Mouse (Mus musculus): ENCODE data around the gene Ntm. TPM values are rescaled to one million over a fixed set of nuclear protein-coding genes. Genes with fewer than 3 reads are reported as not detected.

The Ntm gene
- polyA plus RNA-seq, 1 experiment from 2014 or later, result 39.7 TPM

- 60% methylated on average over 2 of the region's 2 CpGs for WGBS (ENCODE audit: insufficient replicate concordance)
- Histone ChIP-seq H3K27me3 (ENCODE audit: control insufficient read depth, insufficient read depth, low read length) (no peaks in the 10 kb centered on the region), H3K4me3 (ENCODE audit: low read depth, low read length) (no peak overlapping the region), H3K4me1 (ENCODE audit: control insufficient read depth, insufficient read depth, low read length) (no peaks in the 10 kb centered on the region), H3K36me3 (ENCODE audit: control insufficient read depth, insufficient read depth, low read length) (no peaks in the 10 kb centered on the region), H3K9ac (ENCODE audit: low read depth, low read length) (no peak overlapping the region), H3K4me2 (no peak overlapping the region), H3K27ac (ENCODE audit: low read depth, low read length) (no peak overlapping the region), H3K9me3 (replicated peaks; ENCODE audit: control insufficient read depth, low read length) (no peaks in the 10 kb centered on the region)
- no peak for ATAC-seq (replicated peaks; ENCODE audit: insufficient number of reproducible peaks, low FRiP score, low TSS enrichment)
Observed at GRCm38 (mm10) chr9:29165731-29166130, 797.2 kb downstream of the Ntm start.

- Histone ChIP-seq H3K9ac (ENCODE audit: low read depth, low read length) (no peak overlapping the region), H3K4me2 (no peak overlapping the region), H3K4me1 (ENCODE audit: control insufficient read depth, insufficient read depth, low read length) (no peaks in the 10 kb centered on the region), H3K36me3 (ENCODE audit: control insufficient read depth, insufficient read depth, low read length) (no peaks in the 10 kb centered on the region), H3K9me3 (replicated peaks; ENCODE audit: control insufficient read depth, low read length) (no peaks in the 10 kb centered on the region), H3K4me3 (ENCODE audit: low read depth, low read length) (no peak overlapping the region), H3K27ac (ENCODE audit: low read depth, low read length) (no peak overlapping the region), H3K27me3 (ENCODE audit: control insufficient read depth, insufficient read depth, low read length) (no peaks in the 10 kb centered on the region)
- ATAC-seq (replicated peaks; ENCODE audit: insufficient number of reproducible peaks, low FRiP score, low TSS enrichment), result no peak
- 39% methylated on average over 7 of the region's 7 CpGs for WGBS (ENCODE audit: insufficient replicate concordance)
Observed at GRCm38 (mm10) chr9:29161059-29161642, 801.8 kb downstream of the Ntm start.

GRCm38 (mm10) chr9:29145901-29146300, 817.0 kb downstream of the Ntm start:
- no peak for ATAC-seq (replicated peaks; ENCODE audit: insufficient number of reproducible peaks, low FRiP score, low TSS enrichment)
- no peak overlapping the region for H3K4me3 ChIP-seq (ENCODE audit: low read depth, low read length)
- H3K27me3 ChIP-seq (ENCODE audit: control insufficient read depth, insufficient read depth, low read length), result no peaks in the 10 kb centered on the region
- 16% methylated on average over 4 of the region's 4 CpGs for WGBS (ENCODE audit: insufficient replicate concordance)
- H3K4me2 ChIP-seq, result no peak overlapping the region
- no peak overlapping the region for H3K27ac ChIP-seq (ENCODE audit: low read depth, low read length)
- H3K9ac ChIP-seq (ENCODE audit: low read depth, low read length), result no peak overlapping the region
- no peaks in the 10 kb centered on the region for H3K4me1 ChIP-seq (ENCODE audit: control insufficient read depth, insufficient read depth, low read length)
- H3K9me3 ChIP-seq (replicated peaks; ENCODE audit: control insufficient read depth, low read length), result no peaks in the 10 kb centered on the region
- H3K36me3 ChIP-seq (ENCODE audit: control insufficient read depth, insufficient read depth, low read length), result no peaks in the 10 kb centered on the region

- H3K9ac ChIP-seq (ENCODE audit: low read depth, low read length), result no peak overlapping the region
- no peaks in the 10 kb centered on the region for H3K36me3 ChIP-seq (ENCODE audit: control insufficient read depth, insufficient read depth, low read length)
- H3K27me3 ChIP-seq (ENCODE audit: control insufficient read depth, insufficient read depth, low read length), result no peaks in the 10 kb centered on the region
- H3K4me1 ChIP-seq (ENCODE audit: control insufficient read depth, insufficient read depth, low read length), result no peaks in the 10 kb centered on the region
- no peak overlapping the region for H3K4me2 ChIP-seq
- ATAC-seq (replicated peaks; ENCODE audit: insufficient number of reproducible peaks, low FRiP score, low TSS enrichment), result no peak
- H3K9me3 ChIP-seq (replicated peaks; ENCODE audit: control insufficient read depth, low read length), result peaks cover 4% of the 10 kb centered on the region; the same call in 1 of the 2 replicates
- H3K27ac ChIP-seq (ENCODE audit: low read depth, low read length), result no peak overlapping the region
- 74% methylated on average over 4 of the region's 4 CpGs for WGBS (ENCODE audit: insufficient replicate concordance)
- H3K4me3 ChIP-seq (ENCODE audit: low read depth, low read length), result no peak overlapping the region
Observed at GRCm38 (mm10) chr9:29136039-29136438, 826.9 kb downstream of the Ntm start.

- WGBS (ENCODE audit: insufficient replicate concordance), result 72% methylated on average over 5 of the region's 5 CpGs
- H3K9me3 ChIP-seq (replicated peaks; ENCODE audit: control insufficient read depth, low read length), result peaks cover 4% of the 10 kb centered on the region; the same call in 1 of the 2 replicates
Observed at GRCm38 (mm10) chr9:29130717-29131292, 832.1 kb downstream of the Ntm start.

GRCm38 (mm10) chr9:29130316-29130715, 832.6 kb downstream of the Ntm start:
- Histone ChIP-seq H3K9me3 (replicated peaks; ENCODE audit: control insufficient read depth, low read length) (peaks cover 4% of the 10 kb centered on the region; the same call in 1 of the 2 replicates), H3K4me3 (ENCODE audit: low read depth, low read length) (no peak overlapping the region)
- no peak for ATAC-seq (replicated peaks; ENCODE audit: insufficient number of reproducible peaks, low FRiP score, low TSS enrichment)

More at GRCm38 (mm10) chr9:29130717-29131292, 832.1 kb downstream of the Ntm start:
- Histone ChIP-seq H3K27ac (ENCODE audit: low read depth, low read length) (no peak overlapping the region), H3K9ac (ENCODE audit: low read depth, low read length) (no peak overlapping the region), H3K36me3 (ENCODE audit: control insufficient read depth, insufficient read depth, low read length) (no peaks in the 10 kb centered on the region), H3K4me2 (no peak overlapping the region), H3K27me3 (ENCODE audit: control insufficient read depth, insufficient read depth, low read length) (no peaks in the 10 kb centered on the region), H3K4me1 (ENCODE audit: control insufficient read depth, insufficient read depth, low read length) (no peaks in the 10 kb centered on the region), H3K4me3 (ENCODE audit: low read depth, low read length) (no peak overlapping the region)
- no peak for ATAC-seq (replicated peaks; ENCODE audit: insufficient number of reproducible peaks, low FRiP score, low TSS enrichment)

GRCm38 (mm10) chr9:29128416-29128815, 834.5 kb downstream of the Ntm start:
- Histone ChIP-seq H3K36me3 (ENCODE audit: control insufficient read depth, insufficient read depth, low read length) (no peaks in the 10 kb centered on the region), H3K4me1 (ENCODE audit: control insufficient read depth, insufficient read depth, low read length) (no peaks in the 10 kb centered on the region), H3K9ac (ENCODE audit: low read depth, low read length) (no peak overlapping the region), H3K4me3 (ENCODE audit: low read depth, low read length) (no peak overlapping the region), H3K27ac (ENCODE audit: low read depth, low read length) (no peak overlapping the region), H3K27me3 (ENCODE audit: control insufficient read depth, insufficient read depth, low read length) (no peaks in the 10 kb centered on the region), H3K9me3 (replicated peaks; ENCODE audit: control insufficient read depth, low read length) (peaks cover 4% of the 10 kb centered on the region; the same call in 1 of the 2 replicates), H3K4me2 (no peak overlapping the region)
- 84% methylated on average over 2 of the region's 2 CpGs for WGBS (ENCODE audit: insufficient replicate concordance)
- ATAC-seq (replicated peaks; ENCODE audit: insufficient number of reproducible peaks, low FRiP score, low TSS enrichment), result no peak

More at GRCm38 (mm10) chr9:29130316-29130715, 832.6 kb downstream of the Ntm start:
- H3K36me3 ChIP-seq (ENCODE audit: control insufficient read depth, insufficient read depth, low read length), result no peaks in the 10 kb centered on the region
- no peaks in the 10 kb centered on the region for H3K4me1 ChIP-seq (ENCODE audit: control insufficient read depth, insufficient read depth, low read length)
- H3K27ac ChIP-seq (ENCODE audit: low read depth, low read length), result no peak overlapping the region
- H3K27me3 ChIP-seq (ENCODE audit: control insufficient read depth, insufficient read depth, low read length), result no peaks in the 10 kb centered on the region
- no peak overlapping the region for H3K9ac ChIP-seq (ENCODE audit: low read depth, low read length)
- H3K4me2 ChIP-seq, result no peak overlapping the region
- 60% methylated on average over 4 of the region's 4 CpGs for WGBS (ENCODE audit: insufficient replicate concordance)

- Histone ChIP-seq H3K4me2 (no peak overlapping the region), H3K27ac (ENCODE audit: low read depth, low read length) (no peak overlapping the region), H3K9ac (ENCODE audit: low read depth, low read length) (no peak overlapping the region), H3K4me1 (ENCODE audit: control insufficient read depth, insufficient read depth, low read length) (no peaks in the 10 kb centered on the region), H3K36me3 (ENCODE audit: control insufficient read depth, insufficient read depth, low read length) (no peaks in the 10 kb centered on the region), H3K4me3 (ENCODE audit: low read depth, low read length) (no peak overlapping the region), H3K27me3 (ENCODE audit: control insufficient read depth, insufficient read depth, low read length) (no peaks in the 10 kb centered on the region), H3K9me3 (replicated peaks; ENCODE audit: control insufficient read depth, low read length) (no peaks in the 10 kb centered on the region)
- no peak for ATAC-seq (replicated peaks; ENCODE audit: insufficient number of reproducible peaks, low FRiP score, low TSS enrichment)
- 83% methylated on average over 3 of the region's 3 CpGs for WGBS (ENCODE audit: insufficient replicate concordance)
Observed at GRCm38 (mm10) chr9:29124455-29124854, 838.5 kb downstream of the Ntm start.

- Histone ChIP-seq H3K9me3 (replicated peaks; ENCODE audit: control insufficient read depth, low read length) (no peaks in the 10 kb centered on the region), H3K36me3 (ENCODE audit: control insufficient read depth, insufficient read depth, low read length) (no peaks in the 10 kb centered on the region), H3K4me2 (no peak overlapping the region), H3K9ac (ENCODE audit: low read depth, low read length) (no peak overlapping the region), H3K4me1 (ENCODE audit: control insufficient read depth, insufficient read depth, low read length) (no peaks in the 10 kb centered on the region), H3K4me3 (ENCODE audit: low read depth, low read length) (no peak overlapping the region), H3K27ac (ENCODE audit: low read depth, low read length) (no peak overlapping the region), H3K27me3 (ENCODE audit: control insufficient read depth, insufficient read depth, low read length) (no peaks in the 10 kb centered on the region)
- ATAC-seq (replicated peaks; ENCODE audit: insufficient number of reproducible peaks, low FRiP score, low TSS enrichment), result no peak
- WGBS (ENCODE audit: insufficient replicate concordance), result 71% methylated on average over 2 of the region's 2 CpGs
Observed at GRCm38 (mm10) chr9:29123828-29124227, 839.1 kb downstream of the Ntm start.
